Mouse (Mus musculus) liver, embryonic 14.5 days (tissue): ENCODE measurements at regions not wholly inside any gene's neighbourhood (a gene's known extent, or its start where the extent isn't known, plus 50 kb on each side); places are given as distances from the start of the nearest gene placed in this dataset.

ENCODE experiments used
- ATAC-seq: fragments of 200-750 bp; cut with Nextera tagmentation; 2 replicates; pipeline ENCODE4 v1.8.0; 2017; ENCODE audit warnings: moderate number of reproducible peaks, mild to moderate bottlenecking, moderate library complexity; ENCODE audit not compliant: insufficient read depth
- DNase-seq, 3 experiments: peaks; one replicate each; pipeline ENCODE4 v3.0.0-alpha.2; 2012 to 2013; ENCODE audit warnings: low read depth in 3 of 3, low spot score in 3 of 3
- H3K27ac ChIP-seq: fragments of 300-500 bp; sonication (generic); 2 replicates; pipeline ENCODE4 v1.5.1; 2014; ENCODE audit warnings: moderate library complexity, mild to moderate bottlenecking, control low read depth, inconsistent platforms
- H3K27me3 ChIP-seq: fragments of 300-500 bp; sonication (generic); 2 replicates; pipeline ENCODE4 v1.6.1; 2014; ENCODE audit warnings: mild to moderate bottlenecking, low read length, moderate library complexity; ENCODE audit not compliant: control insufficient read depth, insufficient read depth
- H3K36me3 ChIP-seq: fragments of 300-500 bp; sonication (generic); replicated peaks from 2 replicates; pipeline ENCODE4 v1.6.1; 2014; ENCODE audit warnings: low read depth; ENCODE audit not compliant: control insufficient read depth, insufficient read depth
- H3K4me1 ChIP-seq, 2 experiments: fragments of 200-500 bp in 1 of 2; fragments of 300-500 bp in 1 of 2; sonication (generic) in 1 of 2; replicated peaks; 2 replicates each; pipeline ENCODE4 v1.6.1; 2012 to 2014; ENCODE audit warnings: antibody characterized with exemption in 1 of 2, inconsistent platforms in 1 of 2, low read length in 1 of 2; ENCODE audit not compliant: control insufficient read depth in 2 of 2, insufficient read depth in 2 of 2
- H3K4me2 ChIP-seq: fragments of 300-500 bp; sonication (generic); 2 replicates; pipeline ENCODE4 v1.6.1; 2014; ENCODE audit warnings: low read depth, mild to moderate bottlenecking, control low read depth, moderate library complexity
- H3K4me3 ChIP-seq, 2 experiments: fragments of 200-500 bp in 1 of 2; fragments of 300-500 bp in 1 of 2; sonication (generic) in 1 of 2; 2 replicates each; pipeline ENCODE4 v1.5.1; 2012 to 2014; ENCODE audit warnings: low read depth in 2 of 2, low read length in 2 of 2, mild to moderate bottlenecking in 2 of 2, control low read depth in 1 of 2, inconsistent platforms in 1 of 2, moderate library complexity in 1 of 2; ENCODE audit not compliant: insufficient read depth in 1 of 2
- H3K9ac ChIP-seq: fragments of 300-500 bp; sonication (generic); replicated peaks from 2 replicates; pipeline ENCODE4 v1.6.1; 2014; ENCODE audit warnings: mild to moderate bottlenecking, control low read depth, moderate library complexity
- H3K9me3 ChIP-seq: fragments of 300-500 bp; sonication (generic); 2 replicates; pipeline ENCODE4 v1.6.1; 2016; ENCODE audit warnings: low read length, mixed read lengths; ENCODE audit not compliant: control insufficient read depth
- CTCF ChIP-seq: IDR thresholded peaks from 2 replicates; pipeline ENCODE4 v1.5.1; 2016; ENCODE audit warnings: antibody characterized with exemption, low read depth, control low read depth
- EP300 ChIP-seq: IDR thresholded peaks from 2 replicates; pipeline ENCODE4 v1.6.1; 2016; ENCODE audit warnings: antibody characterized with exemption, low read depth
- WGBS: fragments of 180-500 bp; shearing (Covaris S2); extraction: QIAGEN DNeasy Blood & Tissue Kit; methylation state at CpG from one replicate; pipeline ENCODE4 v1.1.7; 2014; ENCODE audit not compliant: insufficient replicate concordance; 5-methylcytosine and 5-hydroxymethylcytosine counted together

DNA sequence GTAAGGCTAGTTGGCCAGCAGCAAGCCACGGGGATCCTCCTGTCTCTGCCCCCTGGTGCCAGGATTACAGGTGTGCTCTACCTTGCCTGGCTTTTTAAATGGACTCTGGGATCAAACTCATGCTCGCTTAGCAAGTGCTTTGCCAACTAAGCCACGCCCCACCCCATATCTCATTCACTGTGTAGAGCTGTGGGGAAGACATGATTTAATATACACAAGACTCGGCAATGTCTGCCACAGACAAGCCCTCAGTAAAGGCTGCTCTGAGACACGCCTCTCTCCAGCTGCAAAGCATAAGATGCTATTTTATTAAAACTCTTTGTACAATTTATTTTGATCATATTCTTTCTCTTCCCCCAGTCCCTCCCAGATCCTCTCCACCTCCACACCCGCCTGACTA, 104.9 kb upstream of the Tpm1 start:
- ATAC-seq, result no peak
- Histone ChIP-seq H3K9ac (no peak overlapping the region), H3K36me3 (no peaks in the 10 kb centered on the region), H3K9me3 (no peaks in the 10 kb centered on the region), H3K27me3 (no peaks in the 10 kb centered on the region), H3K4me1 (peaks cover 0 to 5% of the 10 kb centered on the region in 2 experiments; a peak in 1 of 4 replicates), H3K4me2 (no peak overlapping the region), H3K27ac (no peak overlapping the region), H3K4me3 (no peak overlapping the region)
- WGBS, result 52% methylated on average over 6 of the region's 6 CpGs
- no peak for DNase-seq
- TF ChIP-seq CTCF (no peak), EP300 (no peak)

DNA sequence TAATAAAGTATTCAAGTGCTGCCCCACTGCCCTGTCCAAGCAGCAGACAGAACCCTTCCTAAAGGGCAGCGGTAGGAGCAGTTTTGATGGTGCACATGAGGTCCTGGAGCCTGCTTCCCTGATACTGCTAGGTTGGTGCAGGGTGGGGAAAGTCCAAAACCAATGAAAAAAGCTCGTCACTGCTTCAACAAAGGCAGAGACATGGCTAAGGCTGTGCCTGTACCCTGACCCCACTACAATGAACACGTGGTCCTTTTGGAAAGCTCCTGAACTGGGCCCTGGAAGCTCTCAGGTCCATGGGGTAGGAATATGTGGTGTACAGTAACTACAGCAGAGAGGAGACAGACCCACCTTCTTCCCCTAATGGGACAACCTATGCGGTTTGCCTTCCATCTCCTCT, 104.1 kb upstream of the Tpm1 start:
- no peak overlapping the region for H3K4me2 ChIP-seq
- 53% methylated on average over 4 of the region's 4 CpGs for WGBS
- H3K4me1 ChIP-seq, result peaks cover 0 to 5% of the 10 kb centered on the region in 2 experiments; a peak in 1 of 4 replicates
- H3K27ac ChIP-seq, result no peak overlapping the region
- H3K9me3 ChIP-seq, result no peaks in the 10 kb centered on the region
- DNase-seq (no peak), ATAC-seq (no peak)
- H3K9ac ChIP-seq, result no peak overlapping the region
- TF ChIP-seq CTCF, result no peak
- no peak for TF ChIP-seq EP300
- H3K36me3 ChIP-seq, result no peaks in the 10 kb centered on the region
- no peaks in the 10 kb centered on the region for H3K27me3 ChIP-seq
- H3K4me3 ChIP-seq, result no peak overlapping the region

DNA sequence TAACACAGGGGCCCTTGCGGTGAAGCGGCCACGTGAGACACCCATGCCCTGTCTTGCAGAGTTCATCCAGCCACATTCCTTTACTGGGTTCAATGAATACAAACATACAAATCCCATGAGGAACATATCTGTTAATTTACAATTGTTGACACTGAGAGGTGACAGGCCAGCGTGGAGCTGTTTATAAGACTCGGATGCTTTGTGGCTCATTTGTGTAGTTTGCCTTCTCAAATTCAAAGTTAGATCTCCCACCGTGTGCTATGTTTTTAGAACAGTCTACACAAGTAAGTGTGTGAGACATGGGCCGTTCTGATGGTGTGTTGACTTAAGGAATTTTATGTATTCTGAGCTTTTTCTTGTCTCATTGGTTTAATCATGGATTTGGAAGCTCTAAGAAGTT, 98.5 kb upstream of the Tpm1 start:
- DNase-seq (no peak), ATAC-seq (no peak)
- H3K27ac ChIP-seq, result no peak overlapping the region
- no peak overlapping the region for H3K9ac ChIP-seq
- H3K4me1 ChIP-seq, result no peaks in the 10 kb centered on the region
- H3K4me2 ChIP-seq, result no peak overlapping the region
- TF ChIP-seq EP300, result no peak
- TF ChIP-seq CTCF, result no peak
- no peaks in the 10 kb centered on the region for H3K27me3 ChIP-seq
- no peaks in the 10 kb centered on the region for H3K9me3 ChIP-seq
- H3K36me3 ChIP-seq, result no peaks in the 10 kb centered on the region
- no peak overlapping the region for H3K4me3 ChIP-seq
- 69% methylated on average over 7 of the region's 7 CpGs for WGBS

DNA sequence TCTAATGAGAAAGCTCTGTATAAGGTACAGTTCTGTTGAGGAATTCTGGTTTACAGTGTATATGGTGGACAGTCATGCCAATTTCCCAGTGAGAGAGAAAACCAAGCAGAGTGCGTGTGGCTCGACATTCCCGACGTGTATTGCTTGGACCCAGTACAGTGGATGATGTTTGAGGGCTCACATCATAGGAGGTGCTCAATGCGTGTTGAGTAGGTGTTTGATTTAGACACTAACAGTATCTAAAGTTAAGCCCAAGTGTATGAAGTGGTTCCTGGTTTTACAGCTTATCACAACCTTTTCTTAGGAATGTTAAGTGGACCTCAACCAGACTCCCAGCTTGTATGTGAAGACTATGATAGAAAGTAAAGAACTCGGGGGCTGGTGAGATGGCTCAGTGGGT, 96.2 kb upstream of the Tpm1 start:
- Histone ChIP-seq H3K27me3 (no peaks in the 10 kb centered on the region), H3K4me1 (no peaks in the 10 kb centered on the region), H3K9me3 (no peaks in the 10 kb centered on the region), H3K27ac (no peak overlapping the region), H3K36me3 (no peaks in the 10 kb centered on the region), H3K9ac (no peak overlapping the region), H3K4me3 (no peak overlapping the region), H3K4me2 (no peak overlapping the region)
- ATAC-seq (no peak), DNase-seq (no peak)
- TF ChIP-seq CTCF (no peak), EP300 (no peak)
- 72% methylated on average over 6 of the region's 6 CpGs for WGBS

DNA sequence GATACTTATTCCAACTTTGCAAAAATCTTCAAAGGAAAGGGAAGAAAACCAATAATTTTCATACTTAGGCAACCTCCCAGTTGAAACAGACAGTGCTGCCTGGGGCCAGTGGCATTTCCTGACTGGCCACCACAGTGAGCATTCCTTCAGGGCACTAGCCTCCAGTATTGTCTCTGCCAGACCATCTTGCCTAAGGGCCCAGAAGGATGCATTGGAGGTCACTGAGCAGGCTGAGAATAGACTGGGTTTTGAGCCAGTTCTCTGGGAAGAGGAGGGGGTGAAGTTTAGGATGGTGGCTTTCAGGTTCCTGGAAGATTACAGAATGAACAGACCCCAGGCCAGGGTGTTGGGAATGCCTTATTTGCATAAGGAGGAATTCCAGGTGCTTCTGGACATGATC, 95.3 kb upstream of the Tpm1 start:
- no peak for DNase-seq
- Histone ChIP-seq H3K9me3 (no peaks in the 10 kb centered on the region), H3K4me3 (no peak overlapping the region), H3K36me3 (no peaks in the 10 kb centered on the region), H3K27ac (no peak overlapping the region), H3K4me1 (no peaks in the 10 kb centered on the region), H3K27me3 (no peaks in the 10 kb centered on the region), H3K9ac (no peak overlapping the region), H3K4me2 (no peak overlapping the region)
- no peak for TF ChIP-seq EP300
- no peak for TF ChIP-seq CTCF
- no peak for ATAC-seq
